Mouse (Mus musculus): ENCODE data around the gene Wasf2. TPM values are rescaled to one million over a fixed set of nuclear protein-coding genes. Genes with fewer than 3 reads are reported as not detected.

Wasf2 gene
- total RNA-seq, 4 experiments from 2014 or later, result 18.8 to 27.9 (median 27.3) TPM

- DNase-seq (ENCODE audit: low spot score in 2 of 2), result no peak
Observed at GRCm38 (mm10) chr4:133233285-133233976, 103.1 kb downstream of the Wasf2 start.

GRCm38 (mm10) chr4:133234771-133235170 lies 104.5 kb downstream of the Wasf2 start:
- no peak for DNase-seq (ENCODE audit: low spot score in 2 of 2)

- no peak for DNase-seq (ENCODE audit: low spot score in 2 of 2)
Observed at GRCm38 (mm10) chr4:133235415-133235814, 105.1 kb downstream of the Wasf2 start.

GRCm38 (mm10) chr4:133237911-133238310 lies 107.6 kb downstream of the Wasf2 start:
- no peak for DNase-seq (ENCODE audit: low spot score in 2 of 2)

GRCm38 (mm10) chr4:133240490-133240921 lies 110.2 kb downstream of the Wasf2 start, which contains the start of gene Map3k6:
Gene Map3k6, plus strand, starts transcription at chr4:133240818.
- DNase-seq (ENCODE audit: low spot score in 2 of 2), result peak; percentile 77 to 83

- DNase-seq (ENCODE audit: low spot score in 2 of 2), result peak; percentile 84 to 89
Observed at GRCm38 (mm10) chr4:133240934-133241908, 110.9 kb downstream of the Wasf2 start.

GRCm38 (mm10) chr4:133241910-133242309 lies 111.6 kb downstream of the Wasf2 start:
- DNase-seq (ENCODE audit: low spot score in 2 of 2), result no peak

GRCm38 (mm10) chr4:133242710-133243109 lies 112.4 kb downstream of the Wasf2 start:
- no peak for DNase-seq (ENCODE audit: low spot score in 2 of 2)

GRCm38 (mm10) chr4:133243538-133243937 lies 113.2 kb downstream of the Wasf2 start:
- DNase-seq (ENCODE audit: low spot score in 2 of 2), result no peak

- no peak for DNase-seq (ENCODE audit: low spot score in 2 of 2)
Observed at GRCm38 (mm10) chr4:133244289-133244688, 114.0 kb downstream of the Wasf2 start.

- DNase-seq (ENCODE audit: low spot score in 2 of 2), result no peak
Observed at GRCm38 (mm10) chr4:133247072-133247471, 116.8 kb downstream of the Wasf2 start.

GRCm38 (mm10) chr4:133247806-133248449 lies 117.6 kb downstream of the Wasf2 start:
- DNase-seq (ENCODE audit: low spot score in 2 of 2), result no peak

Small RNAs within 50 kb of the gene (microRNA-seq; reads per million reads assigned to microRNA genes)
- gene Mir7017, result not detected

Other genes with a start within 250 kb of the Wasf2 start
- 10 to 100 TPM; 26.7 to 28.9 (median 27.8) TPM for gene Stx12, start 246.0 kb upstream of the Wasf2 start, total RNA-seq (2022)
- gene Fam76a, start 207.9 kb upstream of the Wasf2 start, total RNA-seq (2022), result 10 to 100 TPM; 31.5 to 35.9 (median 33.8) TPM
- not detected for gene Fgr, start 156.4 kb upstream of the Wasf2 start, total RNA-seq (2022)
- gene Ahdc1, start 119.2 kb upstream of the Wasf2 start, total RNA-seq (2022), result 10 to 100 TPM; 26.3 to 32.9 (median 28.9) TPM
- gene Cd164l2, start 81.6 kb downstream of the Wasf2 start, total RNA-seq (2022), result under 1 TPM in 1 of 4 experiments, not detected in 3; 0.59 TPM
- not detected for gene Gpr3, start 82.0 kb downstream of the Wasf2 start, total RNA-seq (2022)
- 1 to 10 TPM; 2.5 to 7.8 (median 4.8) TPM for gene Map3k6, start 110.3 kb downstream of the Wasf2 start, total RNA-seq (2022)
- gene Sytl1, start 132.6 kb downstream of the Wasf2 start, total RNA-seq (2022), result under 1 TPM in 1 of 4 experiments, not detected in 3; 0.12 TPM
- gene Tmem222, start 147.3 kb downstream of the Wasf2 start, total RNA-seq (2022), result 10 to 100 TPM; 24.5 to 27.8 (median 26.2) TPM
- gene Wdtc1, start 223.0 kb downstream of the Wasf2 start, total RNA-seq (2022), result 100 to 1,000 TPM in 2 of 4 experiments, 10 to 100 TPM in 2; 85.4 to 104 (median 95.3) TPM
- gene Slc9a1, start 239.2 kb downstream of the Wasf2 start, total RNA-seq (2022), result 1 to 10 TPM; 6.9 to 9.8 (median 8.4) TPM

All from gastrocnemius, adult 8-10 months (tissue).